In the genomic region with DNA sequence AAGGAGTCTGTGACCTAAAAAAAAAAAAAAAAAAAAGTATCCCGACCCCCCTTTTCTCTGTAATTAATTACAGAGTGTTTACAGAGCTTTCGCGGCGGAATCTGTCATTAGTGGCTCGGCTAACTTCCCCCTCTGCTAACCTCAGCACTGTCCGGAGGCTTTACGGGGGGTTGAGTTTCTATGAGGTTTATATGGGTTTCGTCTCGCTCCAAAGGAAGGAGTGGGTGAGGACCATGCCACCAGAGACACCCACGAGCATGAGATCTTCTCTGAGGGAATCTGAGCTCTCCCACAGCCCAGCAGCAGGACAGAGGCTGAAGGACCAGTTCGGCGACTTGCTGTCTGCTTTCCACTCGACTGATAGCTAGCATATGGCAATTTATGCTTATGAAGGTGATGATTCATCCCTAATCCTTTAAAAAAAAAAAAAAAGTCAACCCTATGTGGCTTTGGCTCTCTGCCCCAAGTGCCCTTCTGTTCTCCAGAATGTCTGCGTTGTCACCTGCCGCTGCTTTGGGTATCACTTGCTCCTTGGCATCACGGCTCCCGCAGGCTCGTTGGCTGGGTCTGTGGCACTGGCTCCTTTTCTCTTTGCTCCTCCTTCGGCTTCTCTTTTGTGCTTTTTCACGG, we compare ENCODE assay signal across 8 mouse cellular contexts. TPM values are rescaled to one million over a fixed set of nuclear protein-coding genes. Genes with fewer than 3 reads are reported as not detected.
DNase-seq lines count a peak whose midpoint lies in the region; ATAC-seq and TF ChIP-seq lines count a peak whose summit lies in the region.

No protein-coding gene starts in this region.

- 7% methylated on average over 20 of the region's 20 CpGs for WGBS in kidney, embryonic 15.5 days
- WGBS in hindbrain, embryonic 15.5 days = 24% methylated on average over 20 of the region's 20 CpGs
- WGBS in stomach, postnatal 0 days = 6% methylated on average over 20 of the region's 20 CpGs

- no peak for DNase-seq in kidney, postnatal 14 days
- no peak for DNase-seq in CH12.LX (ENCODE audit: extremely low read depth)
- peak; percentile 94 for DNase-seq in cerebellum, adult 9-10 months
- peak; percentile 8 for DNase-seq in lung, postnatal 10 days
- DNase-seq in stomach, postnatal 0 days (ENCODE audit: low spot score) = peak; percentile 46
- DNase-seq in gastrocnemius, postnatal 36 days = no peak

- peak overlapping the region; percentile 56 for H3K4me2 ChIP-seq in kidney, embryonic 15.5 days
- H3K4me2 ChIP-seq in CH12.LX (ENCODE audit: insufficient read depth, low read depth, poor library complexity, severe bottlenecking) = peak overlapping the region; percentile 58
- H3K4me2 ChIP-seq in hindbrain, embryonic 15.5 days = peak overlapping the region; percentile 39
- H3K4me2 ChIP-seq in stomach, postnatal 0 days (replicated peaks; ENCODE audit: low read depth) = peak overlapping the region; percentile 46

- intact Hi-C loops in gastrocnemius, postnatal 36 days (cut with DNase I) = no loop called here

- H3K4me1 ChIP-seq in kidney, embryonic 15.5 days = peaks cover 14% of the 10 kb centered on the region
- H3K4me1 ChIP-seq in CH12.LX (ENCODE audit: control insufficient read depth in 1 of 2, insufficient read depth in 2 of 2) = peaks cover 5 to 17% of the 10 kb centered on the region in 2 experiments
- peaks cover 11% of the 10 kb centered on the region; the same call in 1 of the 2 replicates for H3K4me1 ChIP-seq in hindbrain, embryonic 15.5 days (replicated peaks)
- H3K4me1 ChIP-seq in stomach, postnatal 0 days (replicated peaks; ENCODE audit: control insufficient read depth, insufficient read depth) = no peaks in the 10 kb centered on the region; the same call in 1 of the 2 replicates

- TF ChIP-seq EP300 in CH12.LX (IDR thresholded peaks at IDR 0.05; ENCODE audit: low read length) = no peak
- no peak for TF ChIP-seq EP300 in stomach, postnatal 0 days (optimal IDR thresholded peaks at IDR 0.05)

- no peak overlapping the region for H3K27ac ChIP-seq in kidney, embryonic 15.5 days
- H3K27ac ChIP-seq in CH12.LX (ENCODE audit: insufficient read depth, low read depth) = no peak overlapping the region
- no peak overlapping the region for H3K27ac ChIP-seq in hindbrain, embryonic 15.5 days (replicated peaks)
- no peak overlapping the region for H3K27ac ChIP-seq in stomach, postnatal 0 days (replicated peaks)

- in situ Hi-C loops in CH12.LX (cut with MboI; ENCODE audit: low pct_ligation_motif_present, low pct_unique_long_range_greater_than_20kb, low sequenced_read_pairs) = no loop called here

- dilution Hi-C loops in CH12.LX (cut with MboI; ENCODE audit: extremely low pct_ligation_motif_present, extremely low pct_unique_long_range_greater_than_20kb, low sequenced_read_pairs) = no loop called here

- H3K4me3 ChIP-seq in kidney, embryonic 15.5 days (replicated peaks) = peak overlapping the region; percentile 22
- no peak overlapping the region for H3K4me3 ChIP-seq in CH12.LX (replicated peaks in 1 of 3; ENCODE audit: low read depth in 2 of 3, low read length in 2 of 3, poor library complexity in 1 of 3)
- H3K4me3 ChIP-seq in hindbrain, embryonic 15.5 days = no peak overlapping the region
- H3K4me3 ChIP-seq in stomach, postnatal 0 days (ENCODE audit: low read depth, low read length) = peak overlapping the region; percentile 10; the same call in 1 of the 2 replicates

- no peak overlapping the region for H3K9ac ChIP-seq in kidney, embryonic 15.5 days
- H3K9ac ChIP-seq in CH12.LX (ENCODE audit: insufficient read depth, low read depth) = no peak overlapping the region
- H3K9ac ChIP-seq in hindbrain, embryonic 15.5 days = no peak overlapping the region
- H3K9ac ChIP-seq in stomach, postnatal 0 days (ENCODE audit: low read length) = no peak overlapping the region

- ATAC-seq in kidney, embryonic 15.5 days (replicated peaks; ENCODE audit: low FRiP score) = peak; percentile 43; the same call in 1 of the 2 replicates
- no peak for ATAC-seq in hindbrain, embryonic 15.5 days (ENCODE audit: low FRiP score, low read depth)
- ATAC-seq in stomach, postnatal 0 days (ENCODE audit: low FRiP score, low TSS enrichment) = no peak; the same call in 1 of the 2 replicates

- H3K79me2 ChIP-seq in CH12.LX (replicated peaks; ENCODE audit: control insufficient read depth, extremely low read depth, insufficient read depth, poor library complexity, severe bottlenecking) = no peaks in the 10 kb centered on the region

- peaks cover 7% of the 10 kb centered on the region for H3K27me3 ChIP-seq in kidney, embryonic 15.5 days
- no peaks in the 10 kb centered on the region for H3K27me3 ChIP-seq in CH12.LX (replicated peaks)
- H3K27me3 ChIP-seq in hindbrain, embryonic 15.5 days = 0 out of 2 replicates have a peak, but pooled peaks cover 2% of the 10 kb centered on the region
- H3K27me3 ChIP-seq in stomach, postnatal 0 days (ENCODE audit: control insufficient read depth, insufficient read depth, low read length) = no peaks in the 10 kb centered on the region

- TF ChIP-seq POLR2A in CH12.LX (IDR thresholded peaks at IDR 0.05; ENCODE audit: low read depth, low read length) = no peak

- no peaks in the 10 kb centered on the region for H3K9me3 ChIP-seq in kidney, embryonic 15.5 days (replicated peaks)
- peaks cover 7% of the 10 kb centered on the region for H3K9me3 ChIP-seq in CH12.LX (replicated peaks; ENCODE audit: low read length)
- no peaks in the 10 kb centered on the region for H3K9me3 ChIP-seq in hindbrain, embryonic 15.5 days
- H3K9me3 ChIP-seq in stomach, postnatal 0 days (ENCODE audit: control insufficient read depth, low read length) = 0 out of 2 replicates have a peak, but pooled peaks cover 3% of the 10 kb centered on the region

- H3K36me3 ChIP-seq in kidney, embryonic 15.5 days = no peaks in the 10 kb centered on the region
- H3K36me3 ChIP-seq in CH12.LX (replicated peaks in 1 of 2; ENCODE audit: control insufficient read depth in 1 of 2, insufficient read depth in 1 of 2, low read length in 1 of 2) = no peaks in the 10 kb centered on the region
- no peaks in the 10 kb centered on the region for H3K36me3 ChIP-seq in hindbrain, embryonic 15.5 days
- no peaks in the 10 kb centered on the region for H3K36me3 ChIP-seq in stomach, postnatal 0 days (ENCODE audit: control insufficient read depth, insufficient read depth, low read length)

- TF ChIP-seq RAD21 in CH12.LX (IDR thresholded peaks at IDR 0.05; ENCODE audit: low read depth, low read length) = no peak

- no peak for TF ChIP-seq CTCF in CH12.LX (conservative IDR thresholded peaks at IDR 0.05 in 1 of 2, IDR thresholded peaks at IDR 0.05 in 1 of 2; ENCODE audit: low read depth in 2 of 2, low read length in 2 of 2)
- TF ChIP-seq CTCF in stomach, postnatal 0 days (IDR thresholded peaks at IDR 0.05; ENCODE audit: low read depth) = no peak

TF ChIP-seq in CH12.LX, 34 proteins besides CTCF, POLR2A, EP300 and RAD21:
- TF ChIP-seq NELFE (IDR thresholded peaks at IDR 0.05; ENCODE audit: low read depth, low read length) (no peak), UBTF (IDR thresholded peaks at IDR 0.05; ENCODE audit: low read depth, low read length) (no peak), POLR2AphosphoS2 (IDR thresholded peaks at IDR 0.05; ENCODE audit: low read depth, low read length) (no peak), RCOR1 (conservative IDR thresholded peaks at IDR 0.05; ENCODE audit: low read depth, low read length) (no peak), TBP (conservative IDR thresholded peaks at IDR 0.05; ENCODE audit: low read depth, low read length) (no peak), SIN3A (IDR thresholded peaks at IDR 0.05; ENCODE audit: low read length) (no peak), JUN (IDR thresholded peaks at IDR 0.05; ENCODE audit: insufficient read depth, low read depth, low read length) (no peak), MAFK (IDR thresholded peaks at IDR 0.05; ENCODE audit: insufficient replicate concordance, low read length) (no peak)

RNA-seq across cellular contexts. Expression of a gene that starts 55.8 kb away (rescaled TPM):
- 38.9 and 39.8 TPM in 2 replicates for polyA plus RNA-seq in kidney, embryonic 15.5 days (2015; fragmentation: Nextera tagmentation; extraction: Ambion mirVana)
- total RNA-seq in CH12.LX (2012; rRNA removed) (3.2 and 4.5 TPM in 2 replicates), CH12.LX (2014; rRNA removed) (6.1 and 7.8 TPM in 2 replicates)
- 10.9 and 14.2 TPM in 2 replicates for polyA plus RNA-seq in CH12.LX (2012; ENCODE audit: insufficient read length, low read depth)
- 34.7 and 38.3 TPM in 2 replicates for polyA plus RNA-seq in hindbrain, embryonic 15.5 days (2015; fragmentation: Nextera tagmentation; extraction: Ambion mirVana)
- polyA plus RNA-seq in stomach, postnatal 0 days (2015; fragmentation: Nextera tagmentation; extraction: Ambion mirVana) = 8.0 and 8.3 TPM in 2 replicates
- total RNA-seq in gastrocnemius, postnatal 36 days (2021) = 10 to 100 TPM; 21.5 to 28.2 TPM

Comparison
In these comparisons a context has a peak if more than half of its experiments do, and no peak if none do; other contexts are left out.
1. H3K4me3 ChIP-seq: peak in kidney, embryonic 15.5 days (single experiment) and stomach, postnatal 0 days (single experiment); none in CH12.LX (0 of 3) and hindbrain, embryonic 15.5 days (single experiment).
2. DNase-seq: peak in cerebellum, adult 9-10 months (single experiment), lung, postnatal 10 days (single experiment) and stomach, postnatal 0 days (single experiment); none in kidney, postnatal 14 days (single experiment), CH12.LX (single experiment) and gastrocnemius, postnatal 36 days (0 of 2).
3. Peak in every context shown above with its lines, with median percentiles within 50 percentile points of each other: H3K4me2 ChIP-seq.